Mouse (Mus musculus): ENCODE results near the gene Actl6b.

Actl6b gene

GRCm38 (mm10) chr5:137528247-137528968 lies 24.9 kb upstream of the Actl6b start:
- 67% methylated on average over 22 of the region's 22 CpGs for WGBS

GRCm38 (mm10) chr5:137529221-137529995 lies 23.9 kb upstream of the Actl6b start:
- WGBS = 55% methylated on average over 15 of the region's 15 CpGs

- WGBS = 35% methylated on average over 8 of the region's 8 CpGs
Observed at GRCm38 (mm10) chr5:137530075-137530474, 23.2 kb upstream of the Actl6b start.

GRCm38 (mm10) chr5:137530588-137531413 lies 22.5 kb upstream of the Actl6b start:
- under 1% methylated on average over 46 of the region's 46 CpGs for WGBS

GRCm38 (mm10) chr5:137531414-137532130 lies 21.7 kb upstream of the Actl6b start:
- WGBS = 1% methylated on average over 51 of the region's 51 CpGs

GRCm38 (mm10) chr5:137532131-137532807 lies 21.0 kb upstream of the Actl6b start:
- under 1% methylated on average over 19 of the region's 19 CpGs for WGBS

- WGBS = 0% methylated on average over 12 of the region's 12 CpGs
Observed at GRCm38 (mm10) chr5:137532808-137533116, 20.6 kb upstream of the Actl6b start.

GRCm38 (mm10) chr5:137533117-137533827 lies 20.0 kb upstream of the Actl6b start, which contains the start of the genes Epo and Gnb2:
Epo (minus strand) TSS chr5:137533242.
Gnb2 (minus strand) TSS chr5:137533510.
- under 1% methylated on average over 40 of the region's 40 CpGs for WGBS

GRCm38 (mm10) chr5:137534762-137535161 lies 18.6 kb upstream of the Actl6b start:
- 98% methylated on average over 3 of the region's 3 CpGs for WGBS

GRCm38 (mm10) chr5:137535318-137535717 lies 18.0 kb upstream of the Actl6b start:
- WGBS = 82% methylated on average over 9 of the region's 9 CpGs

- 75% methylated on average over 4 of the region's 4 CpGs for WGBS
Observed at GRCm38 (mm10) chr5:137537461-137537860, 15.9 kb upstream of the Actl6b start.

- WGBS = 20% methylated on average over 7 of the region's 7 CpGs
Observed at GRCm38 (mm10) chr5:137539291-137539801, 14.0 kb upstream of the Actl6b start.

- WGBS = 82% methylated on average over 6 of the region's 6 CpGs
Observed at GRCm38 (mm10) chr5:137540991-137541390, 12.3 kb upstream of the Actl6b start.

- 53% methylated on average over 5 of the region's 5 CpGs for WGBS
Observed at GRCm38 (mm10) chr5:137541768-137542540, 11.4 kb upstream of the Actl6b start.

GRCm38 (mm10) chr5:137544926-137545325 lies 8.4 kb upstream of the Actl6b start:
- WGBS = 73% methylated on average over 6 of the region's 6 CpGs

GRCm38 (mm10) chr5:137545596-137545995 lies 7.7 kb upstream of the Actl6b start:
- WGBS = 80% methylated on average over 4 of the region's 4 CpGs

GRCm38 (mm10) chr5:137549840-137550239 lies 3.5 kb upstream of the Actl6b start:
- 94% methylated on average over 2 of the region's 2 CpGs for WGBS

- 73% methylated on average over 5 of the region's 5 CpGs for WGBS
Observed at GRCm38 (mm10) chr5:137551119-137551518, 2.2 kb upstream of the Actl6b start.

- WGBS = 23% methylated on average over 6 of the region's 6 CpGs
Observed at GRCm38 (mm10) chr5:137553000-137553399, 317 bp upstream of the Actl6b start.
